Mouse (Mus musculus): ENCODE results near the gene Dnaaf1.

Gene Dnaaf1

GRCm38 (mm10) chr8:119574437-119575365, at the start of gene Dnaaf1, which contains the start of gene Hsdl1:
TSS of gene Dnaaf1 (plus strand) at chr8:119575235.
TSS of gene Hsdl1 (minus strand) at chr8:119575183.
- peak; percentile 44 for DNase-seq (ENCODE audit: low read depth)

GRCm38 (mm10) chr8:119528762-119529161, 46.3 kb upstream of the Dnaaf1 start:
- no peak for DNase-seq (ENCODE audit: low read depth)

GRCm38 (mm10) chr8:119530937-119531336, 44.1 kb upstream of the Dnaaf1 start:
- no peak for DNase-seq (ENCODE audit: low read depth)

- no peak for DNase-seq (ENCODE audit: low read depth)
Measured at GRCm38 (mm10) chr8:119531397-119531796, 43.6 kb upstream of the Dnaaf1 start.

- no peak for DNase-seq (ENCODE audit: low read depth)
Measured at GRCm38 (mm10) chr8:119531973-119532372, 43.1 kb upstream of the Dnaaf1 start.

GRCm38 (mm10) chr8:119544606-119545005, 30.4 kb upstream of the Dnaaf1 start:
- DNase-seq (ENCODE audit: low read depth) = no peak

- no peak for DNase-seq (ENCODE audit: low read depth)
Measured at GRCm38 (mm10) chr8:119545180-119545579, 29.9 kb upstream of the Dnaaf1 start.

GRCm38 (mm10) chr8:119545791-119546190, 29.2 kb upstream of the Dnaaf1 start:
- no peak for DNase-seq (ENCODE audit: low read depth)

GRCm38 (mm10) chr8:119547019-119547691, 27.9 kb upstream of the Dnaaf1 start:
- no peak for DNase-seq (ENCODE audit: low read depth)

- DNase-seq (ENCODE audit: low read depth) = no peak
Measured at GRCm38 (mm10) chr8:119548560-119549113, 26.4 kb upstream of the Dnaaf1 start.

GRCm38 (mm10) chr8:119552967-119553366, 22.1 kb upstream of the Dnaaf1 start:
- DNase-seq (ENCODE audit: low read depth) = no peak

- no peak for DNase-seq (ENCODE audit: low read depth)
Measured at GRCm38 (mm10) chr8:119555861-119556260, 19.2 kb upstream of the Dnaaf1 start.

- DNase-seq (ENCODE audit: low read depth) = no peak
Measured at GRCm38 (mm10) chr8:119557132-119557531, 17.9 kb upstream of the Dnaaf1 start.

- DNase-seq (ENCODE audit: low read depth) = peak; percentile 44
Measured at GRCm38 (mm10) chr8:119557821-119558602, 17.0 kb upstream of the Dnaaf1 start.

GRCm38 (mm10) chr8:119558603-119559401, 16.2 kb upstream of the Dnaaf1 start, which contains the start of gene Mbtps1:
TSS of gene Mbtps1 (minus strand) at chr8:119558735.
- peak; percentile 94 for DNase-seq (ENCODE audit: low read depth)

- DNase-seq (ENCODE audit: low read depth) = no peak
Measured at GRCm38 (mm10) chr8:119559402-119559720, 15.7 kb upstream of the Dnaaf1 start.

GRCm38 (mm10) chr8:119563849-119564251, 11.2 kb upstream of the Dnaaf1 start:
- no peak for DNase-seq (ENCODE audit: low read depth)

GRCm38 (mm10) chr8:119566367-119566766, 8.7 kb upstream of the Dnaaf1 start:
- DNase-seq (ENCODE audit: low read depth) = no peak

- DNase-seq (ENCODE audit: low read depth) = no peak
Measured at GRCm38 (mm10) chr8:119568251-119568650, 6.8 kb upstream of the Dnaaf1 start.

- DNase-seq (ENCODE audit: low read depth) = no peak
Measured at GRCm38 (mm10) chr8:119568951-119569350, 6.1 kb upstream of the Dnaaf1 start.

GRCm38 (mm10) chr8:119569881-119570280, 5.2 kb upstream of the Dnaaf1 start:
- DNase-seq (ENCODE audit: low read depth) = no peak

Measured in fibroblast of lung, adult 2 months (primary cell).